Mouse (Mus musculus): ENCODE results near the gene Fam189a1. TPM values are rescaled to one million over a fixed set of nuclear protein-coding genes. Genes with fewer than 3 reads are reported as not detected.

Gene Fam189a1
- polyA plus RNA-seq, 1 experiment from 2014 or later: 0.27 TPM

DNA sequence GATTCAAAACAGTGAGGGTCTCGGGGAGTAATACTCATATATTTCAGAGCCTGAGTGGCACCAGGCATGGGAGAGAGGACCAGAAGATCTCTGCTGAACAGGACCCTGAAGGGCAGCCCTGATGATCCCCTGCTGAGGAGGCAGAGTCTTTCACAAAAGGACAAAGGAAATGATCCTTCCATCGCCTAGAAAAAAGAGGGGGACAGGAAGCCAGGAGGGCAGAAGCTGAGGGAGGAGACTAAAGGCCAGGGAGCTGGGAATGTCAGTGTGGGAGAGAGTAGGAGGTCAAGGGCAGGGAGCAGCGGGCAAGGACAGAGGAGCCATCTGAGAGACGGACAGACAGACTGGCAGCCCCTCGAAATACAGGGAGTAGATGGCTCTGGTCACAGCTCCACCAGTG, 91.7 kb downstream of the Fam189a1 start:
- ATAC-seq (replicated peaks; ENCODE audit: low FRiP score) (no peak), DNase-seq (ENCODE audit: low spot score) (no peak)
- no peak overlapping the region for H3K9ac ChIP-seq (ENCODE audit: low read depth, low read length)
- H3K4me2 ChIP-seq: no peak overlapping the region
- no peaks in the 10 kb centered on the region for H3K27me3 ChIP-seq (replicated peaks; ENCODE audit: control insufficient read depth, insufficient read depth, low read length)
- no peak overlapping the region for H3K4me3 ChIP-seq (ENCODE audit: low read depth, low read length)
- H3K4me1 ChIP-seq (replicated peaks; ENCODE audit: control insufficient read depth, insufficient read depth, low read length): no peaks in the 10 kb centered on the region
- no peak overlapping the region for H3K27ac ChIP-seq (ENCODE audit: low read depth, low read length)
- WGBS: 43% methylated on average over 5 of the region's 5 CpGs
- H3K36me3 ChIP-seq (ENCODE audit: control insufficient read depth, insufficient read depth, low read length): no peaks in the 10 kb centered on the region
- H3K9me3 ChIP-seq (ENCODE audit: control insufficient read depth, low read length): no peaks in the 10 kb centered on the region

GRCm38 (mm10) chr7:65064096-65064495, 92.3 kb downstream of the Fam189a1 start:
- H3K9ac ChIP-seq (ENCODE audit: low read depth, low read length): no peak overlapping the region
- no peak for ATAC-seq (replicated peaks; ENCODE audit: low FRiP score)
- no peak overlapping the region for H3K4me2 ChIP-seq
- no peaks in the 10 kb centered on the region for H3K36me3 ChIP-seq (ENCODE audit: control insufficient read depth, insufficient read depth, low read length)
- no peak overlapping the region for H3K27ac ChIP-seq (ENCODE audit: low read depth, low read length)
- H3K4me3 ChIP-seq (ENCODE audit: low read depth, low read length): no peak overlapping the region
- 34% methylated on average over 3 of the region's 3 CpGs for WGBS
- no peak for DNase-seq (ENCODE audit: low spot score)
- no peaks in the 10 kb centered on the region for H3K4me1 ChIP-seq (replicated peaks; ENCODE audit: control insufficient read depth, insufficient read depth, low read length)
- no peaks in the 10 kb centered on the region for H3K9me3 ChIP-seq (ENCODE audit: control insufficient read depth, low read length)
- H3K27me3 ChIP-seq (replicated peaks; ENCODE audit: control insufficient read depth, insufficient read depth, low read length): no peaks in the 10 kb centered on the region

GRCm38 (mm10) chr7:65060163-65060799, 96.1 kb downstream of the Fam189a1 start:
- WGBS: 75% methylated on average over 7 of the region's 7 CpGs
- no peak for ATAC-seq (replicated peaks; ENCODE audit: low FRiP score)

DNA sequence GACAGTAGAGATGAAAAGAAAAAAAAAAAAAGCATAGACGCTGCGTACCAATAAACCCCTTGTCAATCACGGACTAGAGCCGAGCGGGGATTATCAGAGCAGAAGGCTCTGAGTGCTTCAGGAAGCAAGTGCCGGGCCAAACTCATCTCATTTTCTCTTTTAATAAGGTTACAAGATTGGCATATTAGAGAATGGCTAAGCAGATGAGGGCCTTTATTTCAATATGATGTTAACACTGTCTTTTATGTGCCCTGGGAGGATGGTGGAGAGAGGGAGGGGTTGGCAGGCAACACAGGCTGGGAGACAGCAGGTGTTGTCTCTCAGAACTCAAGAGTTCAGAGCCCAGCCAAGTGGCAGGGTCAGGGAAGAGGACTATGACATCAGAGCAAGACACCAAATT, 99.5 kb downstream of the Fam189a1 start:
- Histone ChIP-seq H3K36me3 (ENCODE audit: control insufficient read depth, insufficient read depth, low read length) (no peaks in the 10 kb centered on the region), H3K4me3 (ENCODE audit: low read depth, low read length) (no peak overlapping the region), H3K9ac (ENCODE audit: low read depth, low read length) (no peak overlapping the region), H3K4me1 (replicated peaks; ENCODE audit: control insufficient read depth, insufficient read depth, low read length) (no peaks in the 10 kb centered on the region), H3K4me2 (no peak overlapping the region), H3K9me3 (ENCODE audit: control insufficient read depth, low read length) (no peaks in the 10 kb centered on the region), H3K27ac (ENCODE audit: low read depth, low read length) (no peak overlapping the region), H3K27me3 (replicated peaks; ENCODE audit: control insufficient read depth, insufficient read depth, low read length) (no peaks in the 10 kb centered on the region)
- DNase-seq (ENCODE audit: low spot score) (no peak), ATAC-seq (replicated peaks; ENCODE audit: low FRiP score) (no peak)
- 87% methylated on average over 6 of the region's 6 CpGs for WGBS

More at GRCm38 (mm10) chr7:65060163-65060799, 96.1 kb downstream of the Fam189a1 start:
- Histone ChIP-seq H3K4me1 (replicated peaks; ENCODE audit: control insufficient read depth, insufficient read depth, low read length) (no peaks in the 10 kb centered on the region), H3K9me3 (ENCODE audit: control insufficient read depth, low read length) (no peaks in the 10 kb centered on the region), H3K36me3 (ENCODE audit: control insufficient read depth, insufficient read depth, low read length) (no peaks in the 10 kb centered on the region), H3K4me3 (ENCODE audit: low read depth, low read length) (no peak overlapping the region), H3K4me2 (no peak overlapping the region), H3K27me3 (replicated peaks; ENCODE audit: control insufficient read depth, insufficient read depth, low read length) (no peaks in the 10 kb centered on the region), H3K27ac (ENCODE audit: low read depth, low read length) (no peak overlapping the region), H3K9ac (ENCODE audit: low read depth, low read length) (no peak overlapping the region)
- no peak for DNase-seq (ENCODE audit: low spot score)

- WGBS: 52% methylated on average over 1 of the region's 1 CpGs
Observed at GRCm38 (mm10) chr7:65051986-65052385, 104.4 kb downstream of the Fam189a1 start.

DNA sequence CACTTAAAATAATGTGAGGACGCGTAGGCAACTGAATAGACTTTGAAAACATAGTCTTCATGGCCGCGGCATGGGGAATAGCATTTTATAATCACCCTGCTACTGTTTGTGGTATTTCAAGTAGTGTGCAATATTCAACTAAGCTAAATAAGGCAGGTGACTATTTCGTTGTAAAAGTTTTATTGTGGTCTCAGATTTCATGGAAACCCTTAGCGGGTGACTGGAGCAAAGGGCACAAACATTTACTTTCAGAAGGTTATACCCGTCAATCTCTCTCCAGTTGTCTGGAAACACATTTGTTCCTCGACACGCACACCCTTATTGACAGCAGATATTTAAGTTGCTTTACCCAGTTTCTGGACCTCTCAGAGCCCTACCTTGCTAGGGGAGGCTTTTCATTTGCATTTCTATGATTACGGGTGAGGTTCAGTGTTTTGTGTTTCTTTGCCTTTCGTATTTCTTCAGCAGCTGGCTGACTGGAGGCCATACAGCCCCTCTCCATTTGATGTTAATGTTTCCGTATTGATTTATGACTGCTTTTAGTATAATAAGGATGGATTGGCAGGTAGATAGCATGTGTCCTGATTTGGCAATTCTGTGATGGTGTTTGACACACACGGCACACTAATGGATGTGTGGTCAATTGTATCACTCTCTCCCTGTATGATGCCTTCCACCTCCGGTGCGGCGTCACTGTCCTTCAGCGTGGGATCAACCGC, 107.0 kb downstream of the Fam189a1 start:
- WGBS: 85% methylated on average over 18 of the region's 18 CpGs
- H3K27ac ChIP-seq (ENCODE audit: low read depth, low read length): no peak overlapping the region
- H3K4me1 ChIP-seq (replicated peaks; ENCODE audit: control insufficient read depth, insufficient read depth, low read length): no peaks in the 10 kb centered on the region
- H3K4me3 ChIP-seq (ENCODE audit: low read depth, low read length): no peak overlapping the region
- DNase-seq (ENCODE audit: low spot score) (no peak), ATAC-seq (replicated peaks; ENCODE audit: low FRiP score) (no peak)
- H3K27me3 ChIP-seq (replicated peaks; ENCODE audit: control insufficient read depth, insufficient read depth, low read length): no peaks in the 10 kb centered on the region
- no peak overlapping the region for H3K4me2 ChIP-seq
- no peaks in the 10 kb centered on the region for H3K9me3 ChIP-seq (ENCODE audit: control insufficient read depth, low read length)
- no peak overlapping the region for H3K9ac ChIP-seq (ENCODE audit: low read depth, low read length)
- H3K36me3 ChIP-seq (ENCODE audit: control insufficient read depth, insufficient read depth, low read length): no peaks in the 10 kb centered on the region

More at GRCm38 (mm10) chr7:65051986-65052385, 104.4 kb downstream of the Fam189a1 start:
- DNase-seq (ENCODE audit: low spot score) (no peak), ATAC-seq (replicated peaks; ENCODE audit: low FRiP score) (no peak)
- Histone ChIP-seq H3K4me3 (ENCODE audit: low read depth, low read length) (no peak overlapping the region), H3K9ac (ENCODE audit: low read depth, low read length) (no peak overlapping the region), H3K9me3 (ENCODE audit: control insufficient read depth, low read length) (no peaks in the 10 kb centered on the region), H3K4me2 (no peak overlapping the region), H3K27me3 (replicated peaks; ENCODE audit: control insufficient read depth, insufficient read depth, low read length) (no peaks in the 10 kb centered on the region), H3K36me3 (ENCODE audit: control insufficient read depth, insufficient read depth, low read length) (no peaks in the 10 kb centered on the region), H3K4me1 (replicated peaks; ENCODE audit: control insufficient read depth, insufficient read depth, low read length) (no peaks in the 10 kb centered on the region), H3K27ac (ENCODE audit: low read depth, low read length) (no peak overlapping the region)

DNA sequence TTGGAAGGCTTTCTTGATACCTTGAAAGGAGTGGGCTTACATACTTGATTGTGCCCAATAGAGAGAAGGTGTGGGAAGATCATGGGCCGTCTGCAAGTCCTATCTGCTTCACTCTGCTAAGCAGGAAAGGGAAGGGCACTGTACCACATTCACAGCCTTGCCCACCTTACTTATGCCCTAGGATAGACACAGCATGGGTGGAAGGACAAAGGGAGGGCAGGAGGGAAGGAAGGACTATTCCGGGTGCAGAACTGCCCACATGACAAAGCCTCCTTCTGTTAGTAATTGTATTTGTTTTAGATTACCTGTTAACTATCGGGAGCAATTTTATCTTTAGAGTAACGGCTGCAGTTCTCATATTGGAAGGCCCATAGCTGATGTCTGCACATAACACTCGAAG, 108.7 kb downstream of the Fam189a1 start:
- ATAC-seq (replicated peaks; ENCODE audit: low FRiP score): no peak
- no peak for DNase-seq (ENCODE audit: low spot score)
- no peak overlapping the region for H3K4me3 ChIP-seq (ENCODE audit: low read depth, low read length)
- WGBS: 56% methylated on average over 5 of the region's 5 CpGs
- no peak overlapping the region for H3K4me2 ChIP-seq
- H3K4me1 ChIP-seq (replicated peaks; ENCODE audit: control insufficient read depth, insufficient read depth, low read length): no peaks in the 10 kb centered on the region
- no peaks in the 10 kb centered on the region for H3K27me3 ChIP-seq (replicated peaks; ENCODE audit: control insufficient read depth, insufficient read depth, low read length)
- no peaks in the 10 kb centered on the region for H3K9me3 ChIP-seq (ENCODE audit: control insufficient read depth, low read length)
- H3K9ac ChIP-seq (ENCODE audit: low read depth, low read length): no peak overlapping the region
- no peak overlapping the region for H3K27ac ChIP-seq (ENCODE audit: low read depth, low read length)
- H3K36me3 ChIP-seq (ENCODE audit: control insufficient read depth, insufficient read depth, low read length): no peaks in the 10 kb centered on the region

DNA sequence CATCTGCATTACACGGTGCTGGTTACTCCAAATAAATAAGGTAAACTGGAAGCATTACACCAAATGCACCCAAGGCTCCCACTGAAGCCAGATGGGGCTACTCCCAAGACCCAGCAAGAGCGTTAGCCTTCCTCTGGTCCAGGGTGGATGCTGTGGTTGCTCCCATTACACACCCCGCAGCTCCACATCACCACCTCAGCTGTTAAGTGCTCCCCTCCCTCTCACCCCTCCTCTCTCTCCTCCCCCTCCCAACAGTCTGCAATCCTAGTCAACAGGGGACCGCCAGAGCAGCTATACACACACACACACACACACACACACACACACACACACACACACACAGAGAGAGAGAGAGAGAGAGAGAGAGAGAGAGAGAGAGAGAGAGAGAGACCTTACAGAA, 109.7 kb downstream of the Fam189a1 start:
- no peak for ATAC-seq (replicated peaks; ENCODE audit: low FRiP score)
- Histone ChIP-seq H3K4me1 (replicated peaks; ENCODE audit: control insufficient read depth, insufficient read depth, low read length) (no peaks in the 10 kb centered on the region), H3K4me2 (no peak overlapping the region), H3K36me3 (ENCODE audit: control insufficient read depth, insufficient read depth, low read length) (no peaks in the 10 kb centered on the region), H3K27ac (ENCODE audit: low read depth, low read length) (no peak overlapping the region), H3K9ac (ENCODE audit: low read depth, low read length) (no peak overlapping the region), H3K9me3 (ENCODE audit: control insufficient read depth, low read length) (no peaks in the 10 kb centered on the region), H3K27me3 (replicated peaks; ENCODE audit: control insufficient read depth, insufficient read depth, low read length) (no peaks in the 10 kb centered on the region), H3K4me3 (ENCODE audit: low read depth, low read length) (no peak overlapping the region)
- 53% methylated on average over 4 of the region's 4 CpGs for WGBS
- no peak for DNase-seq (ENCODE audit: low spot score)

DNA sequence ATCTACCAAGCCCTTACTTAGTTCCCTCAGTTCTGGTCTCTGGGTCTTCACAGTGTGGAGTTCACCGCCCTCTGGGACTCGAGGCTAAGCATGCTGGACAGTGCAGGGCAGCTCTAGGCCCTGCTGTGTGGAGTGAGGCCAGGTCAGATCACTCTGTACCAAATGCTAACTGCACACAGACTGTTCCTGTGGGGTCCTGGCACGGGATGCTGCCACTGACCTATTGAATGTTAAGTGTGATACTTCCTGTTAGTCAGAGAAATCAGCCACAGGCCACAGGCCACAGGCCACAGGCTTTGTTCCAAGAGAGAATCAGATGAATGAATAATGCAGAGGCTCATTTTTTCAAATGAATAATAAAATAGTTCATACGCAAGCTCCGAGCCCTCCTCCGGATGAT, 112.1 kb downstream of the Fam189a1 start:
- WGBS: 74% methylated on average over 6 of the region's 6 CpGs
- H3K27ac ChIP-seq (ENCODE audit: low read depth, low read length): no peak overlapping the region
- H3K4me3 ChIP-seq (ENCODE audit: low read depth, low read length): no peak overlapping the region
- ATAC-seq (replicated peaks; ENCODE audit: low FRiP score): no peak
- no peak for DNase-seq (ENCODE audit: low spot score)
- H3K4me1 ChIP-seq (replicated peaks; ENCODE audit: control insufficient read depth, insufficient read depth, low read length): no peaks in the 10 kb centered on the region
- H3K9ac ChIP-seq (ENCODE audit: low read depth, low read length): no peak overlapping the region
- H3K9me3 ChIP-seq (ENCODE audit: control insufficient read depth, low read length): no peaks in the 10 kb centered on the region
- no peaks in the 10 kb centered on the region for H3K36me3 ChIP-seq (ENCODE audit: control insufficient read depth, insufficient read depth, low read length)
- H3K4me2 ChIP-seq: no peak overlapping the region
- no peaks in the 10 kb centered on the region for H3K27me3 ChIP-seq (replicated peaks; ENCODE audit: control insufficient read depth, insufficient read depth, low read length)
